Mouse (Mus musculus): Measurements from ENCODE around the gene Ece1.

GRCm38 (mm10) chr4:137812946-137813708 is 48.9 kb upstream of the Ece1 start:
- TF ChIP-seq CTCF (conservative IDR thresholded peaks at IDR 0.05; ENCODE audit: low read length): no peak
- TF ChIP-seq NANOG (IDR thresholded peaks at IDR 0.05; ENCODE audit: borderline replicate concordance, low read length): no peak
- no peak for TF ChIP-seq POU5F1 (IDR thresholded peaks at IDR 0.05; ENCODE audit: borderline replicate concordance, low read length)
